Mouse (Mus musculus) megakaryocyte, embryonic 14.5 days (primary cell): ENCODE data around the gene Tcaim. TPM values are rescaled to one million over a fixed set of nuclear protein-coding genes. Genes with fewer than 3 reads are reported as not detected.

ENCODE experiments used
- H3K27me3 ChIP-seq: replicated peaks from 2 replicates; pipeline ENCODE3; 2012; ENCODE audit warnings: inconsistent platforms
- H3K36me3 ChIP-seq: replicated peaks from 2 replicates; pipeline ENCODE3; 2012; ENCODE audit warnings: low read length, inconsistent platforms, mixed read lengths
- H3K4me1 ChIP-seq: 2 replicates; pipeline ENCODE4 v1.6.1; 2012; ENCODE audit warnings: inconsistent platforms
- H3K4me3 ChIP-seq: replicated peaks from 2 replicates; pipeline ENCODE3; 2012; ENCODE audit warnings: moderate library complexity, mild to moderate bottlenecking, inconsistent platforms
- H3K9me3 ChIP-seq: 2 replicates; pipeline ENCODE4 v1.6.1; 2012; ENCODE audit warnings: inconsistent platforms
- FLI1 ChIP-seq: IDR thresholded peaks from 2 replicates; pipeline ENCODE4 v1.6.1; 2012; ENCODE audit warnings: low read length, inconsistent platforms, mixed read lengths
- GATA1 ChIP-seq: IDR thresholded peaks from 3 replicates; pipeline ENCODE4 v1.6.1; 2012; ENCODE audit warnings: mixed read lengths, low read length, inconsistent platforms, borderline replicate concordance
- polyA plus RNA-seq: library from polyadenylated mRNA; stranded (reverse); fragments of >175 nt; gene quantifications from 2 replicates; pipeline ENCODE4 v1.2.3, GENCODE M21; 2012; ENCODE audit warnings: low replicate concordance; ENCODE audit not compliant: insufficient read depth

Tcaim gene
- polyA plus RNA-seq: 0.03 TPM in 1 of 2 replicates, not detected in the other

- no peaks in the 10 kb centered on the region for H3K27me3 ChIP-seq
- no peak for TF ChIP-seq GATA1
- no peak for TF ChIP-seq FLI1
- peaks cover 19% of the 10 kb centered on the region for H3K4me1 ChIP-seq
- H3K36me3 ChIP-seq: no peaks in the 10 kb centered on the region
- H3K9me3 ChIP-seq: no peaks in the 10 kb centered on the region
- H3K4me3 ChIP-seq: peak within 1 kb of the TSS; percentile 92
Measured at GRCm38 (mm10) chr9:122805053-122805844, at the start of gene Tcaim. Gene Tcaim (plus strand): TSS chr9:122805539.

- Histone ChIP-seq H3K27me3 (peaks cover 4% of the 10 kb centered on the region), H3K36me3 (no peaks in the 10 kb centered on the region), H3K4me1 (no peaks in the 10 kb centered on the region), H3K9me3 (peaks cover 12% of the 10 kb centered on the region; the same call in 1 of the 2 replicates), H3K4me3 (no peak overlapping the region)
- TF ChIP-seq FLI1: no peak
- TF ChIP-seq GATA1: no peak
Measured at GRCm38 (mm10) chr9:122757614-122758013, 47.7 kb upstream of the Tcaim start.

GRCm38 (mm10) chr9:122760111-122760510, 45.2 kb upstream of the Tcaim start:
- TF ChIP-seq FLI1: no peak
- TF ChIP-seq GATA1: no peak
- H3K4me3 ChIP-seq: no peak overlapping the region
- no peaks in the 10 kb centered on the region for H3K4me1 ChIP-seq
- peaks cover 8% of the 10 kb centered on the region; the same call in 1 of the 2 replicates for H3K9me3 ChIP-seq
- peaks cover 4% of the 10 kb centered on the region for H3K27me3 ChIP-seq
- H3K36me3 ChIP-seq: no peaks in the 10 kb centered on the region

- no peaks in the 10 kb centered on the region; the same call in 1 of the 2 replicates for H3K9me3 ChIP-seq
- H3K4me1 ChIP-seq: peaks cover under 1% of the 10 kb centered on the region; the same call in 1 of the 2 replicates
- no peaks in the 10 kb centered on the region for H3K36me3 ChIP-seq
- no peak for TF ChIP-seq FLI1
- no peak for TF ChIP-seq GATA1
- peaks cover 12% of the 10 kb centered on the region for H3K27me3 ChIP-seq
- no peak overlapping the region for H3K4me3 ChIP-seq
Measured at GRCm38 (mm10) chr9:122785231-122785630, 20.1 kb upstream of the Tcaim start.

- Histone ChIP-seq H3K4me3 (no peak overlapping the region), H3K27me3 (peaks cover 12% of the 10 kb centered on the region), H3K36me3 (no peaks in the 10 kb centered on the region), H3K4me1 (no peaks in the 10 kb centered on the region), H3K9me3 (no peaks in the 10 kb centered on the region)
- TF ChIP-seq FLI1 (no peak), GATA1 (no peak)
Measured at GRCm38 (mm10) chr9:122786534-122786933, 18.8 kb upstream of the Tcaim start.

- H3K27me3 ChIP-seq: no peaks in the 10 kb centered on the region
- TF ChIP-seq GATA1: no peak
- TF ChIP-seq FLI1: no peak
- no peaks in the 10 kb centered on the region for H3K36me3 ChIP-seq
- peaks cover 19% of the 10 kb centered on the region for H3K4me1 ChIP-seq
- H3K4me3 ChIP-seq: peak overlapping the region; percentile 92
- H3K9me3 ChIP-seq: no peaks in the 10 kb centered on the region
Measured at GRCm38 (mm10) chr9:122805845-122806341, 554 bp downstream of the Tcaim start.

- TF ChIP-seq GATA1 (no peak), FLI1 (no peak)
- Histone ChIP-seq H3K9me3 (no peaks in the 10 kb centered on the region), H3K27me3 (no peaks in the 10 kb centered on the region), H3K36me3 (no peaks in the 10 kb centered on the region), H3K4me1 (peaks cover 19% of the 10 kb centered on the region), H3K4me3 (no peak overlapping the region)
Measured at GRCm38 (mm10) chr9:122807186-122807585, 1.8 kb downstream of the Tcaim start.

GRCm38 (mm10) chr9:122810212-122810611, 4.9 kb downstream of the Tcaim start:
- Histone ChIP-seq H3K4me3 (no peak overlapping the region), H3K9me3 (no peaks in the 10 kb centered on the region), H3K4me1 (peaks cover 13% of the 10 kb centered on the region), H3K27me3 (no peaks in the 10 kb centered on the region), H3K36me3 (peaks cover 2% of the 10 kb centered on the region)
- TF ChIP-seq FLI1: no peak
- no peak for TF ChIP-seq GATA1

- Histone ChIP-seq H3K9me3 (no peaks in the 10 kb centered on the region), H3K27me3 (no peaks in the 10 kb centered on the region), H3K4me1 (no peaks in the 10 kb centered on the region), H3K4me3 (no peak overlapping the region), H3K36me3 (peaks cover 2% of the 10 kb centered on the region)
- TF ChIP-seq GATA1: no peak
- TF ChIP-seq FLI1: no peak
Measured at GRCm38 (mm10) chr9:122812386-122812785, 7.0 kb downstream of the Tcaim start.

- no peaks in the 10 kb centered on the region for H3K9me3 ChIP-seq
- H3K4me1 ChIP-seq: no peaks in the 10 kb centered on the region
- no peak overlapping the region for H3K4me3 ChIP-seq
- H3K36me3 ChIP-seq: peaks cover 4% of the 10 kb centered on the region
- TF ChIP-seq GATA1 (no peak), FLI1 (no peak)
- no peaks in the 10 kb centered on the region for H3K27me3 ChIP-seq
Measured at GRCm38 (mm10) chr9:122814775-122815174, 9.4 kb downstream of the Tcaim start.
